8 mouse cellular contexts compared by ENCODE assay signal in the genomic region with DNA sequence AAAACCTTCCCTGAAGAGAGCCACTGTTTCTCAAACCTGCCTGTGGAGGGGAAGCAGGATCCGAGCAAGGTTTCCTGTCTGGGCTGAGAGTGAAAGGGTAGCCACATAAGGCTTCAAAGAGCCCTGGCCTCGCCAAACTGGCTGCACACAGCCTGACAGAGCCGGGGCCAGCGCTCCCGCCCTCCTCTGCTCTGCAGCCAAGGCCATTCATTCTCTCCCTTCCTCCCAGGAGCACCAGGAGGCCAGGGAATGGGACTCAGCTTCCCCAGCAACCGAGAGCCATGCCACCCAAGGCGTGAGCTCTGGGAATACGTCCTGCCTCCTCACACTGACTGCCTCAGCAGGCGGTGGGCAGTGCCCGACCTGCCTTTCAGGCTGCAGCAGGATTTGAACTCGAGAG. TPM values are rescaled to one million over a fixed set of nuclear protein-coding genes. Genes with fewer than 3 reads are reported as not detected.
DNase-seq lines count a peak whose midpoint lies in the region; ATAC-seq lines count a peak whose summit lies in the region.

No protein-coding gene starts in this region.

- H3K4me1 ChIP-seq in hindbrain, embryonic 10.5 days (replicated peaks), result peaks cover 26% of the 10 kb centered on the region
- peaks cover 22% of the 10 kb centered on the region for H3K4me1 ChIP-seq in hindbrain, embryonic 12.5 days
- H3K4me1 ChIP-seq in forebrain, embryonic 16.5 days (replicated peaks; ENCODE audit: control insufficient read depth, insufficient read depth, low read length), result peaks cover 17% of the 10 kb centered on the region
- H3K4me1 ChIP-seq in neural tube, embryonic 12.5 days, result peaks cover 16% of the 10 kb centered on the region

- no peak overlapping the region for H3K9ac ChIP-seq in hindbrain, embryonic 12.5 days
- no peak overlapping the region for H3K9ac ChIP-seq in forebrain, embryonic 16.5 days (replicated peaks; ENCODE audit: low read depth, low read length)
- H3K9ac ChIP-seq in neural tube, embryonic 12.5 days, result no peak overlapping the region

- 0 out of 2 replicates have a peak overlapping the region, but pooled peaks have one; percentile 41 for H3K27ac ChIP-seq in hindbrain, embryonic 10.5 days
- H3K27ac ChIP-seq in hindbrain, embryonic 12.5 days, result no peak overlapping the region
- H3K27ac ChIP-seq in forebrain, embryonic 16.5 days (ENCODE audit: low read length), result no peak overlapping the region
- H3K27ac ChIP-seq in neural tube, embryonic 12.5 days, result no peak overlapping the region

- H3K4me3 ChIP-seq in hindbrain, embryonic 10.5 days, result peak overlapping the region; percentile 55
- no peak overlapping the region for H3K4me3 ChIP-seq in hindbrain, embryonic 12.5 days
- no peak overlapping the region for H3K4me3 ChIP-seq in forebrain, embryonic 16.5 days (replicated peaks; ENCODE audit: low read length)
- H3K4me3 ChIP-seq in neural tube, embryonic 12.5 days, result no peak overlapping the region

- no peaks in the 10 kb centered on the region for H3K9me3 ChIP-seq in hindbrain, embryonic 10.5 days
- H3K9me3 ChIP-seq in hindbrain, embryonic 12.5 days (replicated peaks), result no peaks in the 10 kb centered on the region
- no peaks in the 10 kb centered on the region for H3K9me3 ChIP-seq in forebrain, embryonic 16.5 days (ENCODE audit: control insufficient read depth, low read length)
- H3K9me3 ChIP-seq in neural tube, embryonic 12.5 days, result no peaks in the 10 kb centered on the region

- H3K4me2 ChIP-seq in hindbrain, embryonic 12.5 days (replicated peaks), result no peak overlapping the region; the same call in 1 of the 2 replicates
- H3K4me2 ChIP-seq in forebrain, embryonic 16.5 days (ENCODE audit: low read length), result no peak overlapping the region
- peak overlapping the region; percentile 72 for H3K4me2 ChIP-seq in neural tube, embryonic 12.5 days (replicated peaks)

- peak; percentile 18 for DNase-seq in hindbrain, embryonic 10.5 days (ENCODE audit: low spot score)
- peak; percentile 24 for DNase-seq in brain, embryonic 18.5 days (ENCODE audit: low read depth, low spot score)
- peak; percentile 51 to 58 for DNase-seq in layer of hippocampus, adult 8-10 months (ENCODE audit: low spot score in 2 of 2)
- no peak for DNase-seq in T-cell, adult 2 months (ENCODE audit: low spot score)
- DNase-seq in lung, postnatal 10 days, result no peak

- H3K36me3 ChIP-seq in hindbrain, embryonic 10.5 days, result no peaks in the 10 kb centered on the region
- no peaks in the 10 kb centered on the region for H3K36me3 ChIP-seq in hindbrain, embryonic 12.5 days
- no peaks in the 10 kb centered on the region for H3K36me3 ChIP-seq in forebrain, embryonic 16.5 days (ENCODE audit: control insufficient read depth, insufficient read depth)
- H3K36me3 ChIP-seq in neural tube, embryonic 12.5 days, result no peaks in the 10 kb centered on the region

- ATAC-seq in hindbrain, embryonic 12.5 days (ENCODE audit: low FRiP score), result no peak
- 0 out of 2 replicates have a peak, but pooled peaks have one; percentile 25 for ATAC-seq in forebrain, embryonic 16.5 days
- no peak for ATAC-seq in neural tube, embryonic 12.5 days (ENCODE audit: low FRiP score, low read depth)

- 6% methylated on average over 11 of the region's 11 CpGs for WGBS in hindbrain, embryonic 10.5 days
- 8% methylated on average over 11 of the region's 11 CpGs for WGBS in hindbrain, embryonic 12.5 days
- 7% methylated on average over 11 of the region's 11 CpGs for WGBS in forebrain, embryonic 16.5 days
- 4% methylated on average over 11 of the region's 11 CpGs for WGBS in neural tube, embryonic 12.5 days

- H3K27me3 ChIP-seq in hindbrain, embryonic 10.5 days (ENCODE audit: insufficient read depth, poor library complexity, severe bottlenecking), result peaks cover 59% of the 10 kb centered on the region
- H3K27me3 ChIP-seq in hindbrain, embryonic 12.5 days, result peaks cover 43% of the 10 kb centered on the region
- H3K27me3 ChIP-seq in forebrain, embryonic 16.5 days (replicated peaks; ENCODE audit: control insufficient read depth, insufficient read depth, low read length), result peaks cover 24% of the 10 kb centered on the region
- H3K27me3 ChIP-seq in neural tube, embryonic 12.5 days (replicated peaks), result peaks cover 33% of the 10 kb centered on the region

RNA-seq across cellular contexts. Expression of a gene that starts 1.5 kb away (rescaled TPM):
- polyA plus RNA-seq in hindbrain, embryonic 10.5 days (2016; fragmentation: Nextera tagmentation; extraction: Ambion mirVana), result 0.44 and 0.63 TPM in 2 replicates
- polyA plus RNA-seq in hindbrain, embryonic 12.5 days (2016; fragmentation: Nextera tagmentation; extraction: Ambion mirVana), result 0.36 and 0.52 TPM in 2 replicates
- polyA plus RNA-seq in forebrain, embryonic 16.5 days (2015; fragmentation: Nextera tagmentation; extraction: Ambion mirVana), result 0.35 and 0.65 TPM in 2 replicates
- total RNA-seq in layer of hippocampus, adult 8-10 months (2022), result 1 to 10 TPM; 6.2 to 9.8 (median 7.9) TPM
- 0.35 and 0.42 TPM in 2 replicates for polyA plus RNA-seq in neural tube, embryonic 12.5 days (2016; fragmentation: Nextera tagmentation; extraction: Ambion mirVana)

RNA-seq across cellular contexts. Expression of a gene that starts 35.9 kb away (rescaled TPM):
- polyA plus RNA-seq in hindbrain, embryonic 10.5 days (2016; fragmentation: Nextera tagmentation; extraction: Ambion mirVana), result 2.3 and 2.9 TPM in 2 replicates
- polyA plus RNA-seq in hindbrain, embryonic 12.5 days (2016; fragmentation: Nextera tagmentation; extraction: Ambion mirVana), result 1.9 and 2.6 TPM in 2 replicates
- 1.2 and 1.7 TPM in 2 replicates for polyA plus RNA-seq in forebrain, embryonic 16.5 days (2015; fragmentation: Nextera tagmentation; extraction: Ambion mirVana)
- 10 to 100 TPM in 2 of 4 experiments, 1 to 10 TPM in 2; 7.5 to 16.5 (median 10.7) TPM for total RNA-seq in layer of hippocampus, adult 8-10 months (2022)
- polyA plus RNA-seq in neural tube, embryonic 12.5 days (2016; fragmentation: Nextera tagmentation; extraction: Ambion mirVana), result 1.9 and 2.0 TPM in 2 replicates

RNA-seq across cellular contexts. Expression of a gene that starts 48.8 kb away (rescaled TPM):
- not detected in 2 replicates for polyA plus RNA-seq in hindbrain, embryonic 10.5 days (2016; fragmentation: Nextera tagmentation; extraction: Ambion mirVana)
- not detected in 2 replicates for polyA plus RNA-seq in hindbrain, embryonic 12.5 days (2016; fragmentation: Nextera tagmentation; extraction: Ambion mirVana)
- polyA plus RNA-seq in forebrain, embryonic 16.5 days (2015; fragmentation: Nextera tagmentation; extraction: Ambion mirVana), result not detected in 2 replicates
- not detected for total RNA-seq in layer of hippocampus, adult 8-10 months (2022)
- polyA plus RNA-seq in neural tube, embryonic 12.5 days (2016; fragmentation: Nextera tagmentation; extraction: Ambion mirVana), result not detected in 2 replicates

RNA-seq across cellular contexts. Expression of a gene that starts 50.1 kb away (rescaled TPM):
- polyA plus RNA-seq in hindbrain, embryonic 10.5 days (2016; fragmentation: Nextera tagmentation; extraction: Ambion mirVana), result 54.9 and 57.2 TPM in 2 replicates
- 49.6 and 57.6 TPM in 2 replicates for polyA plus RNA-seq in hindbrain, embryonic 12.5 days (2016; fragmentation: Nextera tagmentation; extraction: Ambion mirVana)
- 61.1 and 67.8 TPM in 2 replicates for polyA plus RNA-seq in forebrain, embryonic 16.5 days (2015; fragmentation: Nextera tagmentation; extraction: Ambion mirVana)
- 10 to 100 TPM; 13.1 to 16.1 (median 13.7) TPM for total RNA-seq in layer of hippocampus, adult 8-10 months (2022)
- polyA plus RNA-seq in neural tube, embryonic 12.5 days (2016; fragmentation: Nextera tagmentation; extraction: Ambion mirVana), result 54.7 and 56.5 TPM in 2 replicates

RNA-seq across cellular contexts. Expression of a gene that starts 58.1 kb away (rescaled TPM):
- 177 and 182 TPM in 2 replicates for polyA plus RNA-seq in hindbrain, embryonic 10.5 days (2016; fragmentation: Nextera tagmentation; extraction: Ambion mirVana)
- 159 and 167 TPM in 2 replicates for polyA plus RNA-seq in hindbrain, embryonic 12.5 days (2016; fragmentation: Nextera tagmentation; extraction: Ambion mirVana)
- polyA plus RNA-seq in forebrain, embryonic 16.5 days (2015; fragmentation: Nextera tagmentation; extraction: Ambion mirVana), result 131 and 138 TPM in 2 replicates
- total RNA-seq in layer of hippocampus, adult 8-10 months (2022), result 10 to 100 TPM; 26.9 to 33.8 (median 29.7) TPM
- polyA plus RNA-seq in neural tube, embryonic 12.5 days (2016; fragmentation: Nextera tagmentation; extraction: Ambion mirVana), result 160 and 164 TPM in 2 replicates

Comparison
In these comparisons a context has a peak if more than half of its experiments do, and no peak if none do; other contexts are left out.
1. DNase-seq: peak in hindbrain, embryonic 10.5 days (single experiment), brain, embryonic 18.5 days (single experiment) and layer of hippocampus, adult 8-10 months (2 of 2); none in T-cell, adult 2 months (single experiment) and lung, postnatal 10 days (single experiment).